Mouse (Mus musculus) heart, postnatal 0 days (tissue): ENCODE measurements around the gene Large1. TPM values are rescaled to one million over a fixed set of nuclear protein-coding genes. Genes with fewer than 3 reads are reported as not detected.
"Not testable (repeated sequence)": the region's sequence is repeated elsewhere in the genome, so short reads cannot be mapped to it uniquely, and the experiment has no call there.

ENCODE experiments used
- ATAC-seq: fragments of 200-750 bp; cut with Nextera tagmentation; 2 replicates; pipeline ENCODE4 v1.8.0; 2017; ENCODE audit warnings: low read depth, moderate number of reproducible peaks, moderate library complexity; ENCODE audit not compliant: insufficient read depth
- DNase-seq: peaks from one replicate; pipeline ENCODE4 v3.0.0-alpha.2; 2016; ENCODE audit warnings: low spot score
- H3K27ac ChIP-seq: fragments of 300-500 bp; sonication (generic); 2 replicates; pipeline ENCODE4 v1.5.1; 2014; ENCODE audit warnings: low read depth, mild to moderate bottlenecking
- H3K27me3 ChIP-seq: fragments of 300-500 bp; sonication (generic); 2 replicates; pipeline ENCODE4 v1.6.1; 2014; ENCODE audit warnings: low read length, mixed read lengths; ENCODE audit not compliant: control insufficient read depth, insufficient read depth
- H3K36me3 ChIP-seq: fragments of 300-500 bp; sonication (generic); replicated peaks from 2 replicates; pipeline ENCODE4 v1.6.1; 2014; ENCODE audit warnings: low read length, mixed read lengths; ENCODE audit not compliant: control insufficient read depth, insufficient read depth
- H3K4me1 ChIP-seq: fragments of 300-500 bp; sonication (generic); 2 replicates; pipeline ENCODE4 v1.6.1; 2014; ENCODE audit warnings: antibody characterized with exemption; ENCODE audit not compliant: control insufficient read depth, insufficient read depth
- H3K4me2 ChIP-seq: fragments of 300-500 bp; sonication (generic); 2 replicates; pipeline ENCODE4 v1.6.1; 2014; ENCODE audit warnings: low read depth, mild to moderate bottlenecking, low read length, moderate library complexity
- H3K4me3 ChIP-seq: fragments of 300-500 bp; sonication (generic); 2 replicates; pipeline ENCODE4 v1.5.1; 2014; ENCODE audit warnings: low read depth, low read length
- H3K9ac ChIP-seq: fragments of 300-500 bp; sonication (generic); replicated peaks from 2 replicates; pipeline ENCODE4 v1.6.1; 2014; ENCODE audit warnings: low read depth, low read length, mixed read lengths
- H3K9me3 ChIP-seq: fragments of 300-500 bp; sonication (generic); replicated peaks from 2 replicates; pipeline ENCODE4 v1.6.1; 2016; ENCODE audit warnings: low read length; ENCODE audit not compliant: control insufficient read depth
- CTCF ChIP-seq: IDR thresholded peaks from 2 replicates; pipeline ENCODE4 v1.5.1; 2016; ENCODE audit warnings: antibody characterized with exemption, control low read depth, low read depth
- EP300 ChIP-seq: IDR thresholded peaks from 2 replicates; pipeline ENCODE4 v1.6.1; 2016; ENCODE audit warnings: antibody characterized with exemption, low read depth
- WGBS: fragments of 180-500 bp; shearing (Covaris S2); extraction: QIAGEN DNeasy Blood & Tissue Kit; methylation state at CpG from one replicate; pipeline ENCODE4 v1.1.7; 2014; 5-methylcytosine and 5-hydroxymethylcytosine counted together
- polyA plus RNA-seq: library from polyadenylated mRNA; unstranded; fragments of >200 nt; fragmentation: Nextera tagmentation; extraction: Ambion mirVana; gene quantifications from 2 replicates; pipeline ENCODE4 v1.2.1, GENCODE M21; 2015
- total RNA-seq: library from RNA; depleted of rRNA; stranded (reverse); fragments of >200 nt; gene quantifications from 2 replicates; pipeline ENCODE4 v1.2.3, GENCODE M21; 2014; ENCODE audit warnings: low replicate concordance

Gene Large1
- total and polyA plus RNA-seq, 2 experiments from 2014 or later: 5.9 to 41.0 TPM

- H3K27ac ChIP-seq: no peak overlapping the region
- H3K27me3 ChIP-seq: no peaks in the 10 kb centered on the region
- no peak overlapping the region for H3K4me2 ChIP-seq
- TF ChIP-seq CTCF (no peak), EP300 (no peak)
- H3K9me3 ChIP-seq: no peaks in the 10 kb centered on the region
- no peaks in the 10 kb centered on the region; the same call in 1 of the 2 replicates for H3K4me1 ChIP-seq
- ATAC-seq (no peak), DNase-seq (no peak)
- H3K9ac ChIP-seq: no peak overlapping the region
- no peak overlapping the region for H3K4me3 ChIP-seq
- H3K36me3 ChIP-seq: no peaks in the 10 kb centered on the region
- 53% methylated on average over 5 of the region's 5 CpGs for WGBS
These were observed 252.3 kb downstream of the Large1 start for GRCm38 (mm10) chr8:73101069-73101468.

- not testable (repeated sequence) for H3K4me3 ChIP-seq, H3K27me3 ChIP-seq, H3K4me2 ChIP-seq, H3K4me1 ChIP-seq, H3K9me3 ChIP-seq, ATAC-seq, H3K9ac ChIP-seq, H3K27ac ChIP-seq, H3K36me3 ChIP-seq, DNase-seq
- WGBS: 9% methylated on average over 3 of the region's 3 CpGs
These were observed 252.7 kb downstream of the Large1 start for GRCm38 (mm10) chr8:73100607-73101006.

DNA sequence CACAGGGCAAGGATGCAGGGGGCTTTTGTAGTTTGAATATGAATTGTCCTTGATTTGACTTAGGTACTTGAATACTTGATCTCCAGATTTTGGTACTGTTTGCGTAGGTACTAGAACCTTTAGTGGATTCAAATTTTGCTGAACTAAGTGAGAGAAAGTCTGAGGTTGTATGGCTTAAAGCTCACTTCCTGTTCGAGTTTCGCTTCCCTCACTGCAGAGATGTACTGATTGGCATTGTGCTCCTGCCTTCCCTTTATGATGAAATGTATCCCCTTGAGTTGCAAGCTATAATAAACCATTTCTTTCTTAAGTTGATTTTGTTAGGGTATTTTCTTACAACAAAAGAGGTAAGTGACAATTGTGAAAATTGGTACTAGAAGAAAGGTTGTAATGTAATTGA is 253.8 kb downstream of the Large1 start:
- Histone ChIP-seq H3K27me3 (no peaks in the 10 kb centered on the region), H3K4me1 (no peaks in the 10 kb centered on the region; the same call in 1 of the 2 replicates), H3K4me2 (no peak overlapping the region), H3K36me3 (no peaks in the 10 kb centered on the region), H3K9ac (no peak overlapping the region), H3K27ac (no peak overlapping the region), H3K4me3 (no peak overlapping the region), H3K9me3 (no peaks in the 10 kb centered on the region)
- no peak for TF ChIP-seq EP300
- TF ChIP-seq CTCF: no peak
- 71% methylated on average over 3 of the region's 3 CpGs for WGBS
- ATAC-seq (no peak), DNase-seq (no peak)

GRCm38 (mm10) chr8:73096952-73097351 is 256.4 kb downstream of the Large1 start:
- ATAC-seq (no peak), DNase-seq (no peak)
- H3K4me3 ChIP-seq: no peak overlapping the region
- no peak overlapping the region for H3K9ac ChIP-seq
- H3K4me2 ChIP-seq: no peak overlapping the region
- no peaks in the 10 kb centered on the region for H3K36me3 ChIP-seq
- H3K27ac ChIP-seq: no peak overlapping the region
- H3K9me3 ChIP-seq: no peaks in the 10 kb centered on the region
- 44% methylated on average over 2 of the region's 2 CpGs for WGBS
- H3K4me1 ChIP-seq: no peaks in the 10 kb centered on the region; the same call in 1 of the 2 replicates
- H3K27me3 ChIP-seq: no peaks in the 10 kb centered on the region
- TF ChIP-seq EP300 (no peak), CTCF (no peak)

DNA sequence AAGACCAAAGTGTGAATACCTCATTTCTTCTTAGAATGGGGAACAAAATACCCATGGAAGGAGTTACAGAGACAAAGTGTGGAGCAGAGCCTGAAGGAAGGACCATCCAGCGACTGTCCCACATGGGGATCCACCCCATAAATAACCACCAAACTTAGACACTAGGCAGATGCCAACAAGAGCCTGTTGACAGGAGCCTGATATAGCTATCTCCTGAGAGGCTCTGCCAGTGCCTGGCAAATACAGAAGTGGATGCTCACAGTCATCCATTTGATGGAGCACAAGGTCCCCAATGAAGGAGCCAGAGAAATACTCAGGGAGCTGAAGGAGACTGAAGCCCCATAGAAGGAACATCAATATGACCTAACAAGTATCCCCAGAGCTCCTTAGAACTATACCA is 275.6 kb downstream of the Large1 start:
- H3K9ac ChIP-seq, DNase-seq, H3K4me3 ChIP-seq, H3K4me1 ChIP-seq, H3K27ac ChIP-seq, H3K4me2 ChIP-seq, H3K27me3 ChIP-seq, H3K9me3 ChIP-seq, H3K36me3 ChIP-seq: not testable (repeated sequence)
- peak; percentile 47; the same call in 1 of the 2 replicates for ATAC-seq
- 30% methylated on average over 1 of the region's 1 CpGs for WGBS

DNA sequence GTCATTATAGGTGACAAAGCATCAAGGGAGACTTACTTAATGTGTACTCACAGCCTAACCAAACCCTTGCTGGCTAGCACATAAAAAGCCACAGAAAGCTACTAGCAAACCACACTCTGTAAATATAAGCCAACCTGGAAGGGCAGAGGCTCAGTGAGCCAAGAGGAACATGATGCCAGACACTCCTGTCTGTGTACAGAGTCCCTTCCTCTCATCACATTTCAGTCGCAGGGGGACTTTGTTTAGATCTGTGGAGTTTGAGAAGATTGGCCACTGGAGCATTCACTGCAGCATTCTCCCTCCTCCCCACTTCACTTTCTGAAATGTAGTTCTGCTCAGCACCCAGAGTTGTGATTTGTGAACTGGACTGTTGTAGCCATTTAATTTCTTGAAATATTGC is 291.9 kb downstream of the Large1 start:
- Histone ChIP-seq H3K36me3 (no peaks in the 10 kb centered on the region), H3K4me3 (no peak overlapping the region), H3K27me3 (no peaks in the 10 kb centered on the region), H3K9me3 (no peaks in the 10 kb centered on the region), H3K9ac (no peak overlapping the region), H3K27ac (no peak overlapping the region), H3K4me2 (no peak overlapping the region), H3K4me1 (no peaks in the 10 kb centered on the region)
- ATAC-seq (no peak), DNase-seq (no peak)
- WGBS: 58% methylated on average over 1 of the region's 1 CpGs
- TF ChIP-seq EP300 (no peak), CTCF (no peak)
